Mouse (Mus musculus): ENCODE results near the gene Elf2. TPM values are rescaled to one million over a fixed set of nuclear protein-coding genes. Genes with fewer than 3 reads are reported as not detected.
"Not testable (repeated sequence)": the region's sequence is repeated elsewhere in the genome, so short reads cannot be mapped to it uniquely, and the experiment has no call there.

The Elf2 gene
- polyA plus RNA-seq, 1 experiment = 87.8 TPM

DNA sequence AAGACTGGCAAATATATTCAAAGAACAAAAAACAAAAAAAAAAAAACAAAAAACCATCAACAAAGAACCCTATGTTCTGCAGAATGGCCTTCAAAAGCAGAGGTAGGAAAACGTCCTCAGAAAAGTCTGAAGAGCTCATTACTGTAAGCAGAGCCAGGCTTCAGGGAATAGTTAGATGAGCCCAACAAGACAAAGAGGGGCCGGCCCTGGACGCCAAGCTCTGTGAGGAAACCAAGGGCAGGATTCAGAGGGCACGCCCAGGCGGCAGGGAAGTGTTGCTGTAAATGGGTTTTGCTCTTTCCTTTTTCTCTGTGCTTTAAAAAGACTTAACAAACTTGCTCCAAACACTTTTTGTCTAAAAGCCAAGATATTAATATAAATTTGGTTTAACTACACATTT, 12.6 kb downstream of the Elf2 start:
- Histone ChIP-seq H3K4me1 (ENCODE audit: control insufficient read depth, insufficient read depth, low read length) (peaks cover 5% of the 10 kb centered on the region), H3K36me3 (ENCODE audit: control insufficient read depth, insufficient read depth, low read length) (peaks cover 1% of the 10 kb centered on the region; the same call in 1 of the 2 replicates)
- TF ChIP-seq CTCF (IDR thresholded peaks at IDR 0.05; ENCODE audit: control insufficient read depth, insufficient read depth, insufficient replicate concordance, low read depth, low read length) (no peak), POLR2A (IDR thresholded peaks at IDR 0.05; ENCODE audit: control insufficient read depth, low read depth, low read length) (no peak)

DNA sequence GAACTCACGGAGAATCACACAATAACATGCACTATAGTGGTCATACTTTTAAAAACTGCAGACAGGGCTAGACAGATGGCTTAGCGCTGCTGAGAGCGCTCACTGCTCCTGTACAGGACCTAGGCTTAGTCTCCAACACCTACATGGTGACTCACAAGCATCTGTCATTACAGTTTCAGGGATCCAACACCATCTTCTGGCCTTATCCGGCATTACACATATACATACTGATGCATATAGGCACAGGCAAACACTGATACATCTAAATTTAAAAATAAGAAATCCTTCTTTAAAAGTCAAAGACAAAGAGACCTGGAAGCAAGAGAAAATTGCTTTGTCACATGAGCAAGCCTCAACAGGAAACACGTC, 13.1 kb downstream of the Elf2 start:
- TF ChIP-seq CTCF (IDR thresholded peaks at IDR 0.05; ENCODE audit: control insufficient read depth, insufficient read depth, insufficient replicate concordance, low read depth, low read length) (no peak), POLR2A (IDR thresholded peaks at IDR 0.05; ENCODE audit: control insufficient read depth, low read depth, low read length) (no peak)
- H3K27me3 ChIP-seq (ENCODE audit: control insufficient read depth, insufficient read depth, low read length) = no peaks in the 10 kb centered on the region
- no peak overlapping the region for H3K4me3 ChIP-seq (ENCODE audit: control insufficient read depth, low read depth, low read length)
- H3K27ac ChIP-seq (ENCODE audit: control insufficient read depth, insufficient read depth, low read depth, low read length) = peak overlapping the region; percentile 44; the same call in 1 of the 2 replicates
- peaks cover 4% of the 10 kb centered on the region for H3K4me1 ChIP-seq (ENCODE audit: control insufficient read depth, insufficient read depth, low read length)
- H3K36me3 ChIP-seq (ENCODE audit: control insufficient read depth, insufficient read depth, low read length) = peaks cover 1% of the 10 kb centered on the region; the same call in 1 of the 2 replicates

More for the DNA sequence above, 12.6 kb downstream of the Elf2 start:
- Histone ChIP-seq H3K4me3 (ENCODE audit: control insufficient read depth, low read depth, low read length) (no peak overlapping the region), H3K27me3 (ENCODE audit: control insufficient read depth, insufficient read depth, low read length) (no peaks in the 10 kb centered on the region), H3K27ac (ENCODE audit: control insufficient read depth, insufficient read depth, low read depth, low read length) (no peak overlapping the region)

GRCm38 (mm10) chr3:51326664-51327428, 13.6 kb downstream of the Elf2 start:
- Histone ChIP-seq H3K36me3 (ENCODE audit: control insufficient read depth, insufficient read depth, low read length) (peaks cover 1% of the 10 kb centered on the region; the same call in 1 of the 2 replicates), H3K4me3 (ENCODE audit: control insufficient read depth, low read depth, low read length) (no peak overlapping the region), H3K4me1 (ENCODE audit: control insufficient read depth, insufficient read depth, low read length) (peaks cover 2% of the 10 kb centered on the region; the same call in 1 of the 2 replicates), H3K27me3 (ENCODE audit: control insufficient read depth, insufficient read depth, low read length) (no peaks in the 10 kb centered on the region), H3K27ac (ENCODE audit: control insufficient read depth, insufficient read depth, low read depth, low read length) (peak overlapping the region; percentile 44; the same call in 1 of the 2 replicates)
- no peak for TF ChIP-seq CTCF (IDR thresholded peaks at IDR 0.05; ENCODE audit: control insufficient read depth, insufficient read depth, insufficient replicate concordance, low read depth, low read length)
- TF ChIP-seq POLR2A (IDR thresholded peaks at IDR 0.05; ENCODE audit: control insufficient read depth, low read depth, low read length) = no peak

DNA sequence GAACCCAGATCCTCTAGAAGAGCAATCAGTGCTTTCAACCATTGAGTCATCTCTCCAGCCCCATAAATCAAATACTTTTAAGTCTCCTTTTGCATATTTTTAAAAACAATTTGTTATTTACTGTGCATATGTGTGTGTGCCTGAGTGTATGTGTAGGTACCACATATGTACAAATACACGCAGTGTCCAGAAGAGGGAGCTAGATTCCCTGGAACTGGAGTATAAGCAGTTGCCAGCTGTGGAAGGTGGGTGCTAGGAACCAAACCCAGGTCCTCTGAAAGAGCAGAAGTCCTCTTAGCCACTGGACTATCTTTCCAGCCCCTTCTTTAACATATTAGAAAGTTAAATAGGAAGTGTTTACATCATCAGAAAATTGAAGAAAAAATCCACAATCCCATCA, 15.0 kb downstream of the Elf2 start:
- H3K4me3 ChIP-seq (ENCODE audit: control insufficient read depth, low read depth, low read length) = no peak overlapping the region
- no peak for TF ChIP-seq CTCF (IDR thresholded peaks at IDR 0.05; ENCODE audit: control insufficient read depth, insufficient read depth, insufficient replicate concordance, low read depth, low read length)
- no peak for TF ChIP-seq POLR2A (IDR thresholded peaks at IDR 0.05; ENCODE audit: control insufficient read depth, low read depth, low read length)
- no peak overlapping the region for H3K27ac ChIP-seq (ENCODE audit: control insufficient read depth, insufficient read depth, low read depth, low read length)
- H3K4me1 ChIP-seq (ENCODE audit: control insufficient read depth, insufficient read depth, low read length) = peaks cover 2% of the 10 kb centered on the region; the same call in 1 of the 2 replicates
- H3K36me3 ChIP-seq (ENCODE audit: control insufficient read depth, insufficient read depth, low read length) = peaks cover 1% of the 10 kb centered on the region; the same call in 1 of the 2 replicates
- no peaks in the 10 kb centered on the region for H3K27me3 ChIP-seq (ENCODE audit: control insufficient read depth, insufficient read depth, low read length)

DNA sequence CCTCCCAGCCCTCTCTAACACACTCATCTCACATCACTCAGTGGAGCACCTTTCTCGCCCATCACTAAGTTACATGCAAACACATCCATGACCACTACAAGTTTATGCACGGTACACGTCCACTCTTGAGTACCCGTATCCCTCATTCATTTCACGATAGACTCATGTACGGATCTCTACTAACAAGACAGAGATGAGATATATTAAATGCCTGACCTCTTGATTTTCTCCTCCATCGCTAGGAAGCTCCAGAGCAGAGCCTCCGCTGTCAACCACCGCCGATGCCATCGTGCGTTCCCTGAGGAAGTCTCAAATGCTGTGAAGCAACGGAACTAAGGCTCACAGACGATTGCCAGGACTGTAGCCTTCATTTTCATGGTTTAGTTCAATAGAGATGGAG, 17.5 kb downstream of the Elf2 start:
- H3K27me3 ChIP-seq (ENCODE audit: control insufficient read depth, insufficient read depth, low read length) = no peaks in the 10 kb centered on the region
- H3K4me3 ChIP-seq (ENCODE audit: control insufficient read depth, low read depth, low read length) = no peak overlapping the region
- H3K4me1 ChIP-seq (ENCODE audit: control insufficient read depth, insufficient read depth, low read length) = no peaks in the 10 kb centered on the region
- peaks cover 1% of the 10 kb centered on the region; the same call in 1 of the 2 replicates for H3K36me3 ChIP-seq (ENCODE audit: control insufficient read depth, insufficient read depth, low read length)
- TF ChIP-seq POLR2A (IDR thresholded peaks at IDR 0.05; ENCODE audit: control insufficient read depth, low read depth, low read length) (no peak), CTCF (IDR thresholded peaks at IDR 0.05; ENCODE audit: control insufficient read depth, insufficient read depth, insufficient replicate concordance, low read depth, low read length) (no peak)
- no peak overlapping the region for H3K27ac ChIP-seq (ENCODE audit: control insufficient read depth, insufficient read depth, low read depth, low read length)

DNA sequence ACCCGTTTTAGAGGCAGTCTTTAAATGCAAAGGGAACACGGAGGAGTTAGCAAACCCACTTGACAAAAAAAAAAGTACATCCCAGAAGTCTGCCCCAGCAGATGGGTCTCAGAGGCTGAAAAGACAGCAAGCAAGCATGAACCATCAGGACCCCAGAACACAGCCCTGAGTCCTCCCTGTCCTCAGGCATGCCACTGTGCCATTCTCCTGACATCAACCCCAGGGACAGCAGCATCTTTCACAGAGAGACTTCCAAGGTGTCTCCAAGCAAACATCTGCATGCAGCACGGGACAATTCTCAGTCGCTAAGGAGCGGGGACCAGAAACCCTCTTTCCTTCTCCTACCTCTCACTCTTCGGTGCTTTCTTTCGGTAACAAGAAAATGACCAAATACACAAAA, 18.1 kb downstream of the Elf2 start:
- Histone ChIP-seq H3K27ac (ENCODE audit: control insufficient read depth, insufficient read depth, low read depth, low read length) (no peak overlapping the region), H3K4me3 (ENCODE audit: control insufficient read depth, low read depth, low read length) (no peak overlapping the region), H3K27me3 (ENCODE audit: control insufficient read depth, insufficient read depth, low read length) (no peaks in the 10 kb centered on the region), H3K36me3 (ENCODE audit: control insufficient read depth, insufficient read depth, low read length) (peaks cover 1% of the 10 kb centered on the region; the same call in 1 of the 2 replicates), H3K4me1 (ENCODE audit: control insufficient read depth, insufficient read depth, low read length) (no peaks in the 10 kb centered on the region)
- TF ChIP-seq POLR2A (IDR thresholded peaks at IDR 0.05; ENCODE audit: control insufficient read depth, low read depth, low read length) (no peak), CTCF (IDR thresholded peaks at IDR 0.05; ENCODE audit: control insufficient read depth, insufficient read depth, insufficient replicate concordance, low read depth, low read length) (no peak)

- H3K27me3 ChIP-seq (ENCODE audit: control insufficient read depth, insufficient read depth, low read length) = no peaks in the 10 kb centered on the region
- no peak overlapping the region for H3K27ac ChIP-seq (ENCODE audit: control insufficient read depth, insufficient read depth, low read depth, low read length)
- H3K36me3 ChIP-seq (ENCODE audit: control insufficient read depth, insufficient read depth, low read length) = peaks cover 1% of the 10 kb centered on the region; the same call in 1 of the 2 replicates
- no peak for TF ChIP-seq POLR2A (IDR thresholded peaks at IDR 0.05; ENCODE audit: control insufficient read depth, low read depth, low read length)
- no peak for TF ChIP-seq CTCF (IDR thresholded peaks at IDR 0.05; ENCODE audit: control insufficient read depth, insufficient read depth, insufficient replicate concordance, low read depth, low read length)
- H3K4me1 ChIP-seq (ENCODE audit: control insufficient read depth, insufficient read depth, low read length) = no peaks in the 10 kb centered on the region
- no peak overlapping the region for H3K4me3 ChIP-seq (ENCODE audit: control insufficient read depth, low read depth, low read length)
Measured at GRCm38 (mm10) chr3:51321141-51321540, 19.3 kb downstream of the Elf2 start.

- not testable (repeated sequence) for H3K27me3 ChIP-seq (ENCODE audit: control insufficient read depth, insufficient read depth, low read length); H3K4me1 ChIP-seq (ENCODE audit: control insufficient read depth, insufficient read depth, low read length); H3K4me3 ChIP-seq (ENCODE audit: control insufficient read depth, low read depth, low read length); H3K27ac ChIP-seq (ENCODE audit: control insufficient read depth, insufficient read depth, low read depth, low read length); H3K36me3 ChIP-seq (ENCODE audit: control insufficient read depth, insufficient read depth, low read length)
Measured at GRCm38 (mm10) chr3:51318053-51318452, 22.4 kb downstream of the Elf2 start.

All from testis, adult 2 months (tissue).